Mouse (Mus musculus) heart, postnatal 10 days (tissue): ENCODE data around the gene Rps24. TPM values are rescaled to one million over a fixed set of nuclear protein-coding genes. Genes with fewer than 3 reads are reported as not detected.
A peak's percentile ranks its signal among the peaks of the same experiment; 100 is the strongest.
"Not testable (repeated sequence)": the region's sequence is repeated elsewhere in the genome, so short reads cannot be mapped to it uniquely, and the experiment has no call there.

Source experiments
- DNase-seq, 2 experiments: peaks; one replicate each; pipeline ENCODE4 v3.0.0; 2021
- intact Hi-C: fragments of 180-260 bp; cut with DNase I; formaldehyde crosslinking; loops from one replicate; pipeline ENCODE4 v1.15.1; 2025
- total RNA-seq, 2 experiments: library from RNA; stranded (reverse); gene quantifications; 2 replicates each; pipeline ENCODE4 v1.2.3; 2021

Gene Rps24
- 1,000 to 10,000 TPM in 1 of 2 experiments, 100 to 1,000 TPM in 1; 985 to 1,065 TPM for total RNA-seq

- intact Hi-C loops = no loop called here
- DNase-seq = peak; percentile 91 to 93
These were observed at the start of gene Rps24, which contains the start of gene Polr3a for GRCm38 (mm10) chr14:24486773-24487227. Rps24 (plus strand) TSS chr14:24487125. Polr3a (minus strand) TSS chr14:24487058.

DNA sequence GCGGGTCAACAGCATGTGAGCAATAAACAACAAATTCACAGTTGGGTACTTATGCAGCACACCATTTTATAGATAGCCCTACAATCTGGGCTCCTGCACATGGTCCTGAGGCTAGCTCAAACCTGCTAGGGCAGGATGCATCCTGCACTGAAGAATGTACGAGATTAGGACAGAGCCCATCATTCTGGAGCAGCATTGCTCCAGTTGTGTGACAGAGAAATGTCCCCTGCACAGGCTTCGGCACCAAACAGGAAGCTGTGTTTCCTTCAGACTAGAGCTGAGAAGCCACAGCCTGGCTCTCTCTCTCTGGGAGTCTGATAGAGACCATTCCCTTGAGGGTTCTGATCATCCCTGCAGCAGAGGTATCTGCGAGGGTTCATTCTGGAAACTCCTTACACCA, 43.4 kb upstream of the Rps24 start:
- DNase-seq = not testable (repeated sequence)
- intact Hi-C loops = loop anchor here (5.0 kb wide), 1 partner anchor 56 kb away; no protein-coding TSS in a partner anchor

DNA sequence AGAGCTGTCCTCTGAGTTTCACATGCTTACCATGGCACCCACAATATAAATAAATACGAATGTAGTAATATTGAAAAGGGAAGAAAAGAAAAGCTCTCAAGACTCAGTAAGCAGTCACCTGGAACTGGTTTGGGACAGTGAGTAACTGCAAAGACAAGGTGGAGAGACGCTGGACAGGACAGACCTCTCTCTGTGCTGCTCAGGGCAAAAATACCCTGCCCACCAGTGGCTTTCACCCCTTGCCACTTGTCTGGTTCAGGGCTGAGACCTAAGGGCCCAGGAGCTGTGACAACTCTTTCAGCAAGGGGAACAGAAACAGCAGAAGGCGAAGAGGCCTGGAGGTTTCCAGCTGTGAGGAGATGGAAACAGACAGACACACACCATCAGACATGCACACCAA, 28.7 kb upstream of the Rps24 start:
- no peak for DNase-seq
- intact Hi-C loops = no loop called here

GRCm38 (mm10) chr14:24468806-24469205, 18.1 kb upstream of the Rps24 start:
- intact Hi-C loops = no loop called here
- no peak for DNase-seq

GRCm38 (mm10) chr14:24486241-24486767, 621 bp upstream of the Rps24 start:
- intact Hi-C loops = no loop called here
- no peak for DNase-seq

DNA sequence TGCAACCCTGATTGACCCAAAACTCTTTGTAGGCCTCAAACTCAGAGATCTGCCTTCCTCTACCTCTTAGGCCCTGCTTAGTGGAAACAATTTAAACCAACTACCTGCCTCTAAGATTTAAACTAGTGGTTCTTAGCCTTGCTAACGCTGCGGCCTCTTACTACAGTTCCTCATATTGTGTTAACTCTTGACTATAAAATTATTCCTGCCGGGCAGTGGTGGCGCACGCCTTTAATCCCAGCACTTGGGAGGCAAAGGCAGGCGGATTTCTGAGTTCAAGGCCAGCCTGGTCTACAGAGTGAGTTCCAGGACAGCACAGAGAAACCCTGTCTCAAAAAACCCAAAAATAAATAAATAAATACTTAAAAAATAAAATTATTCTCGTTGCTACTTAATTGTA, 2.8 kb downstream of the Rps24 start:
- intact Hi-C loops = loop anchor here (10.0 kb wide), 1 partner anchor 815 kb away; no protein-coding TSS in a partner anchor
- DNase-seq = not testable (repeated sequence)

DNA sequence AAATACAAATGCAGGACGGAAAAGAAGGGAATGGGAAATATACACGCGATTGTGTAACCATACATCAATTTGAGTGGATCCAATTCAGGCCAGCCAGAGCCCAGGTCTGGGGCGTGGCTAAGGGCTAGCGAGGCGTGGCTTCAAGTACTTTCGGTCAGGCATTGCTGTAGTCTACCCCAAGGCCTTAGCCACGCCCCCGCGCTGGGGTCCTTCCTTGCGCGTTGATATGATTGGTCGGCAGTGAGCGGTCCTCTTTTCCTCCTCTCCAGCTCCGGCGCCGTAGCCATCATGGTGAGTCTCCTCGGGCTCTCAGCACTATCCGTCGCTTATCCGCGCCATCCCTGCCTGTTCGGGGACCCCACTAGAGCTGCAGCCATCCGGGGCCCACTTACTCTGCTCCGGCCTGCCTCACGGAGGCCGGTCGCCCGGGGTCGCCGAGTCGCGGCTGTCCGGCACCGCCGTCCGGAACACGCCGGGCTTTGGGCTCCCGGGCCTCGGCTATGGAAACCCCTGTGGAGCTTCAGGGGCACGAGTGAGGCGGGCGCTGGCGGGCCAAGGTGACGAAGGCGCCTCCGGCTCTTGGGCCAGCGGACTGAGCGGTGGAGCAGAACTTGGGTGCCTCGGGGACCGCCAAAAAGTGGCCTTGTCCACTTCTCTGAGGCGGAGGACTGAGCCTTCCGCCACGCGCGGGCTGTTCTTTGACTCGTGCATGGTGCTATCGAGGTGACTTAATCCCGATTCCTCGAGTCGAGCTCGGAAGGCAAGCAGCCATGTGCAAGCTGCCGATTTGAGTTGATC, 3.7 kb downstream of the Rps24 start:
- peak; percentile 97 to 98 for DNase-seq
- intact Hi-C loops = loop anchor here (10.0 kb wide), 1 partner anchor 814 kb away; no protein-coding TSS in a partner anchor

- DNase-seq = no peak
- intact Hi-C loops = loop anchor here (10.0 kb wide), 1 partner anchor 813 kb away; no protein-coding TSS in a partner anchor
These were observed 4.5 kb downstream of the Rps24 start for GRCm38 (mm10) chr14:24491266-24491981.

- DNase-seq = no peak
- intact Hi-C loops = loop anchor here (10.0 kb wide), 1 partner anchor 812 kb away; no protein-coding TSS in a partner anchor
These were observed 6.3 kb downstream of the Rps24 start for GRCm38 (mm10) chr14:24493256-24493655.

- intact Hi-C loops = loop anchor here (5.0 to 10.0 kb wide), 2 partner anchors 808 to 1151 kb away; no protein-coding TSS in a partner anchor
- DNase-seq = peak in 1 of 2 experiments; percentile 32
These were observed 9.6 kb downstream of the Rps24 start for GRCm38 (mm10) chr14:24496507-24496906.

- no peak for DNase-seq
- intact Hi-C loops = loop anchor here (5.0 to 10.0 kb wide), 2 partner anchors 807 to 1150 kb away; no protein-coding TSS in a partner anchor
These were observed 10.5 kb downstream of the Rps24 start for GRCm38 (mm10) chr14:24497443-24497842.

DNA sequence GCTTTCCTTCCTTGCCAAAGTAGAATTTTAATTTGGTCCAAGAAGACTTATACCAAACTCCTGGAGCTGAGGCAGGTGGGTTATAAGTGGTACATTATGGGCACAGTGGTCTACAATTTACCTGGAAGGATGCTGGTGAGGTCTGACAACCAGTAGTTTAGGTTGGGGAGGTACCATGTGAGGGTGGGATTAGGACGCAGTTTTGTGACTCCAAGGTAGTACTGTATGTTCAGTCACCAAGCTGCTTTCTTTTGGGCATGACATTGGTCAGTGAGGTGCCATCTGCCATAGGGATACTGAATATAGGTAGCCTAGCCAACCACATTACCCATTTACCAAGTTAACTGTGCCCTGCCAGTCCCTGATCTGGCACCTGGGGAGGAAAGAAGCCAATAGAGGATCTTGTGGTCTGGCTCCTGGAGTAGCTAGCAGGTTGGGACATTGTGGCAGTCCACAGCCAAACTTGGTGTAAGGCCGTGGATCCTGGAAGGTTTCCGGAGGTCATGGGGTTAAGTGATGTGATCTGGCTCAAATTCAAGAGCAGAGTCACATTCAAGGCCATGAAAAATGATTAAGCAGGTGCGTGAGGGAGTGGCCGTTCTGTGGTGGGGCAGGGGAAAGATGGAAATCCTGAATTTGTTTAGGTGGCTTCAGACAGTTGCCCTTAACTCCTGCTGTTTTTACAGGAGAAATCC, 11.8 kb downstream of the Rps24 start:
- intact Hi-C loops = loop anchor here (5.0 to 10.0 kb wide), 2 partner anchors 806 to 1149 kb away; no protein-coding TSS in a partner anchor
- DNase-seq = no peak

- no peak for DNase-seq
- intact Hi-C loops = loop anchor here (5.0 to 10.0 kb wide), 2 partner anchors 805 to 1148 kb away; no protein-coding TSS in a partner anchor
These were observed 12.6 kb downstream of the Rps24 start for GRCm38 (mm10) chr14:24499478-24499877.

DNA sequence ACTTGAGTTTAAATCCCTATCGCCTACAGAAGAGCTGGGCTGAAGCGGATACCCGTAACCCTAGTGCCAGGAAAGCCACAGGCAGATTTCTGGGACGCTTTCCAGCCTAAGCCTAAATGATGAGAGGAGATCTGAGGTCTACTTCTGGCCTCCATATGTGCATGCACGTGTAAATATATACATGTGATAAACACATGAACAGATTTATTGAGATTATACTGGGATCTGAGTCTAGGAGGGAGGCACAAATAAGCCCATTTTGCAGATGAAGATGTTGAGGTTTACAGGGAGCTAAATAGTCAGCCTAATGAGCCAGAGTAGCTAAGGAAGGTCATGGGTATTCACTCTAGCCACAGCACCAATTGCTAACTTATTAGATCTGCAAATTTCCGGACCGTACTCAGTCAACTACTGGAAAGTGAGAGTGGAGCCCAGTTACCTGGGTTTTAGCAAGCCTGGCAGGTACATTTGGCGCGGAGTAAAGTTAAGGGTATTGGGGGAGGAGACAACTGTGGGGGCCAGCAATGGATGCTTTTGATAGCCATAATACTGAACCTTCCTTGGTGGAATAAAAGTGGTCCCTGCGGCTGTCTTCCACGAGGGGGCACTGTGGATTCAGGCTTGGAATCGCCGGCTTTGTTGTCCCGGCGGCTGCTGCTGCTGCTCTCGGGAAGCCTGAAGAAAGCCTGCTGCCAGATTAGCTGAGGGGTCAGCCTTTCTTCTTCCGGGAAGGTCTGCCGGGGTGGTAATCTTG, 13.3 kb downstream of the Rps24 start:
- peak; percentile 92 to 95 for DNase-seq
- intact Hi-C loops = loop anchor here (1.0 to 10.0 kb wide), 10 partner anchors 47 to 1202 kb away; partner anchors contain the start of gene Zmiz1

GRCm38 (mm10) chr14:24500845-24501186, 13.9 kb downstream of the Rps24 start:
- intact Hi-C loops = loop anchor here (1.0 to 10.0 kb wide), 10 partner anchors 46 to 1201 kb away; partner anchors contain the start of gene Zmiz1
- DNase-seq = no peak

- no peak for DNase-seq
- intact Hi-C loops = loop anchor here (2.0 to 10.0 kb wide), 9 partner anchors 46 to 1201 kb away; partner anchors contain the start of gene Zmiz1
These were observed 14.3 kb downstream of the Rps24 start for GRCm38 (mm10) chr14:24501256-24501655.

DNA sequence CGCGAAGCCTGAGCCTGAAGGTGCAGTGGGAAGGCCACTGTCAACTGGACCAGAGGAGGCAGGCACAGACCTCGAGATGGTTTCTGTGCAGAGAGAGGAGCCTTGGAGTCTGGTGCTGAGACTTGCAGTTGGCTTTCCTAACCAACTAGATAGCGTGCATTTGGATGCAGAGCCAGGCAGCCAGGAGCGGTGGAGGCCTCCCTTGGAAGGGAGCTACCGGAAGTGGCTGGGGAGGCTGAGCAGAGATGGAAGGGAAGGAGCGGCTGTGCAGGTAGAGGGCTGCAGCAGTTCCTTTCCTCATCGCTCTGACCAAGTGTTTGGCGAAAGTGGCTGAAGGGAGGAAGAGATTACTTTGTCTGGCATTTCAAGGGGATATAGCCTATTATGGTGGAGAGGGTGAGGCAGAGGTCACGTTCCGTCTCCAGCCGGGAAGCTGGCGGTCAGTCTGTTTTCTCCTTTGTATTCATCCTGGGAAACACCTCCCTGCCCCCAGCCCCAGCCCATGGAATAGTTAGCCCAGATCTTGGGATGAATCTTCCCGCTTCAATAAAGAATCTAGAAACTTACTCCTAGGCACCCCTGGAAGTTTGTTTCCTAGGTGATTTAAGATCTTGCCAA, 20.6 kb downstream of the Rps24 start:
- intact Hi-C loops = loop anchor here (10.0 kb wide), 4 partner anchors 397 to 867 kb away; no protein-coding TSS in a partner anchor
- DNase-seq = no peak

GRCm38 (mm10) chr14:24508070-24508773, 21.3 kb downstream of the Rps24 start:
- intact Hi-C loops = loop anchor here (10.0 kb wide), 4 partner anchors 397 to 867 kb away; no protein-coding TSS in a partner anchor
- DNase-seq = no peak
